Mouse (Mus musculus) kidney, postnatal 14 days (tissue): ENCODE measurements around the gene Tnfsf12.
A peak's percentile ranks its signal among the peaks of the same experiment; 100 is the strongest.

Experiments used
- DNase-seq: peaks from one replicate; pipeline ENCODE4 v3.0.0; 2022; ENCODE audit warnings: mixed read lengths

Tnfsf12 gene

DNA sequence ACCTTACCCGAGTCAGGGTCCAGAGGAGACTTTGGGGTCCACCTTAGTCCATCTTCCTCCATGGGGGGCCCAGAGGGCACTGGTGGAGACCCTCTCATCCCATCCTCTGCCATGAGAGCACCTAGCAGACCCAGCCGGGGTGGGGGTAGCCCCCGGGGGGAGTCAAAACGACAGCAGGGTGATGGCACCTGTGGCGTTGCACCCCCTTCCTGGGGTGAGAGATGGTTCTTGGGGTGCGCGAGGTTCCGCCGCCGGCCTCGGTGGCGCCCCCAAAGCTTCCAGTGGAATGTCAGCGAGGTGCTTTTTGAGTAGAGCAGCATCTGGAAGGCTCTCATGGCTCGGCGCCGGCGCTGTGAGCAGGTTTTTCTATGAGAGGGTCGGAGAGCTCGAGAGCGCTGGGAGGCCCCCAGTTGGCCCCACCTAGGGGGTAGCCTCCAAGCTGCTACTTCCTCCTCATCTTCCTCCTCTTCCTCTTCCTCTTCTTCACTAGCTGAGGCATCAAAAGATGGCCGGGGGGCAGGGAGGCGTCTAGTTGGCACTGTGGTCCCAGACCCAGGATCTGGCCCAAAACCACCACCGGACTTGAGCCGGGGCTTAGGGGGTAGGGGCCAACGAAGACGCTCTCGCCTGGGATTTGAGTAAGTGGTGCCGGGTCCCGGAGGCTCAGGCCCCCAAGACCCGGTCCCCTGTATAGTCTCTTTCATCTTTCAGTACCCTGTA lies 15.4 kb downstream of the Tnfsf12 start:
- no peak for DNase-seq

DNA sequence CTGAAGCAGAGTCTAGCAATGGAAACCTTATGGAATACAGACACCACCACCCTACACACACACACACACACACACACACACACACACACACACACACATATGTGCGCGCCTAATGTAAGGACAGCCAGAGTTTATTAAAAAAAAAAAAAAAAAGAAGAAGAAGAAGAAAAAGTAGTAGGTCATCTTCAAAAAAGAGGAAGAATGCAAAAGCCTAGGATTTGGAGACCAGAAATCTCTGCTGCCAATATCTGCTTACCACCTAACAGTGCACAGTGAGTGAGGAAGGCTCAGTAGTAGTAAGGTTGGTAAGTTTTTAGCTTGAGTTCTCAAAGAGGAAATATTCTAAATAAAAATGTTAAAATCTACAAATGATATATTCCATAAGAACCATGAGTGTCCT lies 16.5 kb downstream of the Tnfsf12 start:
- DNase-seq: no peak

DNA sequence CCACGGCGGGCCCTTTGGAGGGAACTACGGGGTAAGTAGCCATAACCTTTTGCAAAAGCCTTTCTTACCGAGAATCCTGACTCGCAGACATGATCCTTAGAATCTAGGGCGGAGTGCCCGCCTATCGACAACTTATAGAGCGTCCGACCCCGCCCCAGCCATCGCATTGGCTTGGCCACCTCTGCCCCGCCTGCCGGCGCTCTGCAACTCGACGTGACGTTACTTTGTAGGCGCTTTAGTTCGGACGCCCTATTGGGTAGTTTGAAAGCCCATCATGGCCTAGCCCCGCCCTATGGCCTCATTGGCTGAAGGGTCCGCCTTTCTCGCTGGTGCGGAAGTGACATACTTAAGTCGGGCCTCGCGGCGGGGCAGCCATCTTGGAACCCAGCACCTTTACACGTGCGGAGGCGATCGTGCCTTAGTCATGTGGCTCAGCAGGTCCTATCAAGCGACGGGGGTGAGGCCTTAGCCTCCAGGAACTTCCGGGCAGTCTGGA lies 23.4 kb downstream of the Tnfsf12 start, which contains the start of gene Eif4a1:
Eif4a1 (minus strand) TSS at position 213 of the 496 bp plus-strand sequence.
- peak; percentile 100 for DNase-seq

DNA sequence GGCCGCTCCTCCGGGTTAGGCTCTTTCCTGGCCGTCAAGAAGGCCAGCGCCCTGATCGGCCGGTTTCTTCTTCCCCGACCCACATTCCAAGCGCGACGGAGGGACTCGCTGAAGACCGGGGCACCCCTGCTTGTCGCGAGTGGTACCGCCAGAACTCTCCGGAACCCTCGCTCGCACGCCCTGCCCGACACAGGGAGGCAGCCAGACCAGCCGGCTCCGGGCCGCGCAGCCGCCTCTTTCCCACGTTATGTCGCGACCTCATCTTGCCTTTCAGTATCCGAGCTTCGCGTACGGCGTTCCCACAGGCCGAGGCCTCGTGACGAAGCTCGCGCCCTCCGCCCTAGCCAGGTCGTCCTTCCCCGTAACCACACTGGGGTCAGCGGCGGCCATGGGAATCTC lies 23.9 kb downstream of the Tnfsf12 start:
- no peak for DNase-seq

DNA sequence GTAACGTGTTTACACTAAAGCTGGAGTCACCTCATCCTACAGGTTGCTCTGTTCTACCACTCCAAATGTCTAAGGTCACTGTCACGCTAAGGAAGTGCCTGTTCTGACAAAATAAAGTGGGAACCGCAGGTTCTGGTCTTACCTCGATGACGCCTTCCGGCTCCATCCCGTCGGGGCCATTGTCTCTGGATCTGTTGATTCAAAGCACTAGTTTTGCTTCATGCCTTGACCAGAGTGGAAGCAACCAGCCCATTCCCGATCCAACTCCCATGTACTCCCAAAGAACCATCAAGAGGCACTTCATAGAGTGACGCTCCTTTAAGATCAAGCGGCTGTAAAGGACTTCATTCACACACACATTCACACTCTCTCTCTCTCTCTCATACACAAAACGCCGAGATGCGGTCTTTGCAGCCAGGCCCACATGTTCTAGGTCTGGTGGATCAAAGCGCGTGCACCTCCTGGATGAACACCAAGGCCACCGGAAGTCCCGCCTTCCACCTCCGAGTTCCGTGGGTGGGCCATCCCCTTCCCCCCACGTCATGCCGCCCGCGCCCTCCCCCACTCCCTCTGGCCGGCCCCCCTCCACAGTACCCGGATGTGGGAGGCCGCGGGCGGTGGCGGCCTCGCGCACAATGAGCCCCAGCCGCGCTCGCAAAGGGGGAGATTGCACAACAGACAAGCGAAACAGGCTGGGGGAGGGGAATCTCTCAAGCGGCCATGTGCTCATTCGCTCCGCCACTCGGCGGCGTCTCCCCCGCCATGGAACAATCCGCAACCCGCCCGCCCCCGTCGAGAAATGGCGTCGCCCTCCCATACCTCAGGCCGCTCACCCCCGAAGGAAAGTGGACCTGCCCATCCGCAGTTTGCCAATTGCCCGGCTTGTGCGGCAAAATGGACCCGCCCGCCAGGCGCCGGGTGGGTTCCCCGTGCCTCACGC lies 24.6 kb downstream of the Tnfsf12 start:
- peak; percentile 96 for DNase-seq

DNA sequence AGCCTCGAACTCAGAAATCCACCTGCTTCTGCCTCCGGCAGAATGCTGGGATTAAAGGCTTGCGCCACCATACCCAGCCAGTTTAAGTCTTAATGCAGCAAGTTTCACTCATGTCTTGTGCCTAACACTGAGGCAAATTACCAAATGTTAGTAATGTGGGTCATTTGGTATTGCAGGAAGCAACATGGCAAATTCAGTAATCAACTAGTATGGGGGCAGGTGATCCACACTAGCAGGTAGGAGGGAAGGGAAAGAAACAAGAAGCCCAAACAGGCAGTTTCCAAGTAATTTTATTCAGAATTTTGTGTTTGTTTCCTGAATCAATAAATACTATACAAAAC lies 29.0 kb downstream of the Tnfsf12 start:
- DNase-seq: no peak

DNA sequence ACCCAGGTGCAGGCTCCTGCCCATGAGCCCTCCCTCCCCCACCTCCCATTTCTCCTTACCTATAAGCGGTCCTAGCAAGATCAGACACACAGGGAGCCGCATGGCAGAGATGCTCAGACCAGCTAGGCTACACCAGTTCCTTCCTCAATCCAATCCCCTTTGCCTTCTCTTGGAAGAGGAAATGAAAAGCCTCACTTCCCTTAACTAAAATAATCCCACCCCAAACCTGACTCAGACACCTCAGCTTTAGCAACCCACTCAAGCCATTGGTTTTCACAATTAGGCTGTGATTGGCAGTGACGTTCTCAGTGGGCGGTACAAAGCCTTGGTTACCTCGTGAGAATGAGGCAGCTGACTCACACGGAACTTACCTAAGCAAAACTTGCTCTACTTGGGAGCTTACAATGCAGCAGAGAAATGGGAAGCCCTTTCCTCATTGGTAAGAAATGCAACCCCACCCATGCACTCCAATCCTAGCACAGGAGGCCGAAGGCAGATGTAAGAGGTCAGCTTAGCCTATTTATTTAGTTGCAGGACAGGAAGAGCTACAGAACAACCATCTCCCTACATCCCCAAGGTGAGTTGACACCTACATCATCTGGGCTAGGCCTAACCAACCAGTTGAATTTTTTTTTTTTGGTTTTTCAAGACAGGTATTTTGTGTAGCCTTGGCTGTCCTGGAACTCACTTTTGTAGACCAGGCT lies 29.5 kb downstream of the Tnfsf12 start, which contains the start of gene Cd68:
Cd68 (minus strand) TSS at position 193 of the 704 bp plus-strand sequence.
- no peak for DNase-seq

DNA sequence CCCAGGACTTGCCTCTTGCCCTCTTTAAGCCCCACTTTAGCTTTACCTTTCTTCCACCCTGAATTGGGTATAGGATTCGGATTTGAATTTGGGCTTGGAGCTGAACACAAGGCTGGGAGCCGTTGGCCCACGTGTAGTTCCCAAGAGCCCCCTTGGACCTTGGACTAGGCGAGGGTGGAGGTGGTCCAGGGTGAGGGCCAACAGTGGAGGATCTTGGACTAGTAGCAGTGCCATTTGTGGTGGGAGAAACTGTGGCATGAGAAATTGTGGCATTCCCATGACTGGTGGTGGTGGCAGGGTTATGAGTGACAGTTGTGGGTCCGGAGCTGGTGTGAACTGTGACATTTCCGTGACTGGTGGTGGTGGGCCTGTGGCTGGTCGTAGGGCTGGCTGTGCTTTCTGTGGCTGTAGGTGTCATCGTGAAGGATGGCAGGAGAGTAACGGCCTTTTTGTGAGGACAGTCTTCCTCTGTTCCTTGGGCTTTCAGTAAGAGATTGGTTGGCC lies 30.1 kb downstream of the Tnfsf12 start:
- DNase-seq: no peak

DNA sequence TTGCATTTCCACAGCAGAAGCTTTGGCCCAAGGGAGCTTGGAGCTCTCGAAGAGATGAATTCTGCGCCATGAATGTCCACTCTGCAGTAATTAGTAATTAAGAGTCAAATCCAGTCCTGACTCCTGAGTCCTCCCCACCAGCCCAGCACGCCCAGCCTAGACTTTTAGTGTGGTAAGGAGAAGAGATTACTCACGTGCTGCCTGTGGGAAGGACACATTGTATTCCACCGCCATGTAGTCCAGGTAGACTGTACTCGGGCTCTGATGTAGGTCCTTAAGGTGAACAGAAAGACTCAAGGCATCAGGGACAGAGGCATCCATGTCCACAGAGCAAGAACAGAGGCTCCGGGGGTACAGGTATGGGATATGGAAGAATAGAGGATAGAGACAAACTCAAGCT lies 30.8 kb downstream of the Tnfsf12 start:
- no peak for DNase-seq

DNA sequence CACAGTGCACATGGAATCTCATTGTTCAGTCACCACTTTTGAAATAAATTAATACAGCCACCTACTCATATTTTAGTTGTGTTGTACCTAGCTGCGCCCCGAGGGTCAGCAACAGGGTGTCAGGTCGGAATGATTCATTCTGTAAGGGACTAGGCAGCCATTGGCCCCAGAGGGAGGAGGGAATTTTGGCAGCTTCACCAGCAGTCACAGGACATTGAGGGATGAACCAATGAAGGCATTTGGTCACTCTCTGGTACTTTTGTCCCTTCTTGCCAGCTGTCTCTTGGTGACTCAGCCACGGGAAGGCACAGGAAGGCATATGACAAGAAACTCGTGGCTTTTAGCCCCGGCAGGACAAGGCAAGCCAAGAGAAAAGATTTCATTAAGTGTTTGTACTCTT lies 31.9 kb downstream of the Tnfsf12 start:
- DNase-seq: no peak

DNA sequence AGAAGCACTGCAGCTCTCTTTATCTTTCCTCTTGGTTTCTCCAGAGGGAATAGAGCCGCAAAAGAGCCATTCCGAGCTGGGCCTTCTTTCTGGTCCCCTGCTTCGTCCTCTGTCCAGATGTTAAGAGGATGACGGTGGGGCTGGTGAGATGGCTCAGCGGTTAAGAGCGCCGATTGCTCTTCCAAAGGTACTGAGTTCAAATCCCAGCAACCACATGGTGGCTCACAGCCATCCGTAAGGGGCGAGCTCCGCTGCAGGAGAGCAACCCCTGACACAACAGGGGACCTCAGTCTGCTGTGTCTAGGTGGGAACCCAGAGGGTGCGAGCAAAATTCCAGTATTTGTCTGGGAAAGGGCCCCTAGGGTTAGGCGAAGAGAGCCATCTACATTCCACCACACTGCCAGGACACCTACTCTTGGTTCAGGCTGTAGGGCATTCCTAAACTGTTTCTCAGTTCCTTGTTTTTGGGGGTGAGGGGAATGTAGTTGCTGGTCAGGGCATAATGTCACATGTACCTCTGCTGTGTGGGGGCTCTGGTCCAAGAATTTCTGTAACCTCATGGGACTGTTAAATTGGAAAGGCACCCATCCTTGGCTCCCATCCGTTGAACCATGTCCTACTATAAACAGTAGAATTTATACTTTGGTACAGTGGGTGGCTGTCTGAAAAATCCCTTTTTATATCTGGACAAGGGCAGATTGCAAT lies 32.5 kb downstream of the Tnfsf12 start:
- DNase-seq: no peak

DNA sequence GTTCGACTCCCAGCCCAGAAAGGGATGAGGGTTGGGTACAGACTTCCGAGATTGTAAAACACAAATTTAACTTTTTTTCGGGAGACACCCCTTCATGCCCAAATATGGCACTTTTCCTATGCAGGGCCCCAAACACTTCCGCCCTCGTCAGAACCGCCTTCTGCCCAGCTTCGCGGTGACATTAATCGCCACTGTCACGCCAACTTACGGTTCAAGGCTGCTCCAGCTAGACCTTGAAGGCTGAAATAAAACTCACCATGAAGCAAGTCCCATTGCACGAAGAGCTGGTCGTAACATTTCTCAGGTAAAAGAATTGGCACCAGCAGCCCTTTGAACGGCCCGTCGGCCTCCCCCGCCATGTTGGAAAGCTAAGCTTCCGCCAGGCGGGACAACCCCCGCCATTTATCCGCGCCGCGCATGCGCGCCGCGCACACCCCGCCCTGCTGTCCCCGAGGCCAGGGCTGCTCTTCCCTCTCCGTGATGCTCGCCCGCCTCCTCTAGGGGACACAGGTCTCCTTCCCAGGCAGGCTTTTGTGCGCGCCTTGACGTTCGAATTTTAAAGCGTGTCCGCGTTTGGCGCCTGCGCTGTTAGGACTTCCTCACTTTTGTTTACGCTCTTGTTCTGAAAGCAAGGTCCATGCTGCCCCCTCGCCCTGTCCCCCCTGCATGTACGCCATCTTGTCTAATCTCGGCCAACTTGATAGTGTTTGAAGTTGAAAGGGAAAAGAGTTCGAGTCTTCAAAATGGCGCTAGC lies 33.3 kb downstream of the Tnfsf12 start, which contains the start of gene Mpdu1:
Mpdu1 (minus strand) TSS at position 430 of the 754 bp plus-strand sequence.
- peak; percentile 96 for DNase-seq

DNA sequence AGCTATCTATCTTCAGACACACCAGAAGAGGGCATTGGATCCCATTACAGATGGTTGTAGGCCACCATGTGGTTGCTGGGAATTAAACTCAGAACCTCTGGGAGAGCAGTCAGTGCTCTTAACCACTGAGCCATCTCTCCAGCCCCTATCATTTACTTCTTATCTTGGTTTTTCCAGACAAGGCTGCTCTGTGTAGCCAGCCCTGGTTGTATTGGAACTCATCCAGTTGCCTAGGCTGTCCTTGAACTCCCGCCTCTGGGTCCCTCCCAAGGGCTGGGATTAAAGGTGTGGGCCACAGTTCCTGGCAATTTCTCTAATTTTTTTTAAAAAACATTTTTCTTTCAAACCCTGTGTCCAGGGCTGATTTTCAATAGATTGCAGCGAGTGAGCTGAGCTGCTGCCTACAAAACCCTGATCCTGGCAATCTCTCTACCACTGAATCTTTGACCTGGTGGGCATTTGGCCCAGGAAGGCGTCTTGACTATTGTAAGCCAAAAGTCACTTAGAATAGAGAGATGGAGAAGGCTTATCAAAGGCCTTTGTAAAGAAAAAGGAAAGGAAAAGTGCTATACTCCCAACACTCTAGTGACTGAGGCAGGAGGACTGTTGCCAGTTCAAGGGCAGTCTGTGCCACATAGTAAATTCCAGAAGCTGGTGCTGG lies 34.3 kb downstream of the Tnfsf12 start:
- peak; percentile 33 for DNase-seq

DNA sequence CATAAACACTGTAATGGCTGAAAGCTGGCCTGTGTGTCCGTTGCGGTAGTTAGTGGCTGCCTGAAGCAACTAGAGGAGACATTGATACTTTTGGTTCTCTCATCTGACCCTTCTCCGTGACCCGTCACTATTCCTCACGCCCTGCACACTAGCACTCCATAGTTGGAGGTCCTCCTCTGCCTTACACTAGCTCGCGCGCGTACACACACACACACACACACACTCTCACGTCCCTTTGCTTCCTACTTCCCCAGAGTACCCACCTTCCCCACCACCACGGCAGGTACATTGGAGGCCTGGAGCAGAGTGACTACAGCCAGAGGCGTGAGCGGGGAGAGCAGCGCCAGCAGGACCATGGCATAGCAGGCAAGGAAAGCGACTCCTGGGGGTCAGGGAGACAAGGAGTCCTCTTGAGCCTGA lies 38.2 kb downstream of the Tnfsf12 start:
- DNase-seq: no peak

DNA sequence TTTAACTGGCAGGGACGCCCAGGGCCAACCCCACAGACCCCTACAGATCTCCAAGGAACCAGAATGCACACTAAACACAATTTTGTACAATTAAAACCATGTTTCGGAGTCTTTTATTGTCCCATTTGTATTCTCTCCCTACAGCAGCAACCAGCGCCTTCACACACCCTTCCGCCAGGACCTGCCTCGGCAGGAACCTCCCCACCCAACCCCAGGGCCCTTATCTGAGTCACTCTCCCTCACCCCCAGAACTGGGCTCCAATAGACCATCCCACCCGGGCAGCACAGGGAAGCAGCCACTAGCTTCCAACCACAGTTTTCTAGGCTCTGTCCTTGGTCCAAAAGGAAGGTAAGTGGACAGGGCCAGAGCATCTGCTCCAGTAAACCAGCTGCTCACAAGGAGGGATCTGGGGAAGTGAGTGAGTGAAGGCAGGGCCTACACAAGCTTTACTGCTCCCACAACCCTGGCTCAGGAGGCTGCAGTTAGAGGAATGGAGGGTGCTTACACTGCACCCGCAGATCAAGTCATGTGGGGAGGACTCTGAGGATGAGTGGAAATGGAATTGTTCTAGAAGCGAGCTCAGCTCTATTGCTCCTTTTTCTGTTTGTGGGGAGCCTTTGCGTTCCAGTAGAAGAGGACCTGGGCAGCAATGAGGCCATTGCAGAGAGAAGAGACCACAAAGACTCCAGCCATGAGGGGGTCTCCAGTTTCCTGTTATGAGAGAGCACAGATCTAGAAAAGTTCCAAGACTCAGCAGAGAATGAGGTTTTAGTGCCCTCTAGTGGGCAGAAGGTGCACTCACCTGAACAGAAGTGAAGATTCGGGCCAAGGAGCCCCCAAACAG lies 38.8 kb downstream of the Tnfsf12 start:
- DNase-seq: peak; percentile 48

DNA sequence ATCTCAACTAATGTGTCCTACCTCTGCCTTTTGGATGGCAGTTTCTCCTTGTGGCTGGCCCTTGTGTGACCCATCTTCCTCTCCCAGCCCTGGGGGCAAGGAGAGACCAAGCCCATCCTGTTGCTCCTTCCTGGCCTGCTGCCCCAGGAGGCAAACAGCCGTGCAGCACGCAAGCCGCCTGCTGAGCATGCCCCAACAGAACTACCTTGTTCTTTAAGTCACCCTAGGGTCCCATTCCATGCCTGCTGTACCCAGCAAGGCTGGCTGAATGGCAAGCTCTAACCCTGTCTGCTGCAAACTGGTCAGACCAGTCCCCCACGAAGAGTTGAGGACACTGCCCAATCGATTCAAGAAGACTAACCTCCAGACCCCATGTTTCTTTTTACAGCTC lies 39.6 kb downstream of the Tnfsf12 start:
- DNase-seq: no peak

DNA sequence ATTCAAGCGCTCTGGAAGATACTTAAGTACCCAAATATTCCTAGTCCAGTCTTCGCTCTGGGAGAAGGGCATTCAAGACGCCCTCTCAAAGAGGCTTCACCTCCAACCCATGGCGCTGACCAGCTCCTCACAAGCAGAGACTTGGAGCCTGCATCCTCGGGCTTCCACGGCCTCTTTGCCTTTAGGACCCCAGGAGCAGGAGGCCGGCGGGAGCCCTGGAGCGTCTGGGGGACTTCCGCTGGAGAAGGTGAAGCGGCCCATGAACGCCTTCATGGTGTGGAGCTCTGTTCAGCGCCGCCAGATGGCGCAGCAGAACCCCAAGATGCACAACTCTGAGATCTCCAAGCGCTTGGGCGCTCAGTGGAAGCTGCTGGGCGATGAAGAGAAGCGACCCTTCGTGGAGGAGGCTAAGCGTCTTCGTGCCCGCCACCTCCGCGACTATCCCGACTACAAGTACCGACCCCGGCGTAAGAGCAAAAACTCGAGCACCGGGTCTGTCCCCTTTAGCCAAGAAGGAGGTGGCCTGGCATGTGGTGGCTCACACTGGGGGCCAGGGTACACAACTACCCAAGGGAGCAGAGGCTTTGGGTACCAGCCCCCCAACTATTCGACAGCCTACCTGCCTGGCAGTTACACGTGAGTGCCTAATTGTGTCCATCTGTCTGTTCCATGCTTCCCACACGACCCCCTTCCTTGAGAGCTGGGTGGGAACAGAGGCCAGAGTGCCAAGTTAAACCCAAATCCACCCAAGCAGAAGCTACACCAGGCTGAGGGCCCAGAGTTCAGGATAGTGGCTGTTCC lies 40.2 kb downstream of the Tnfsf12 start, which contains the start of gene Sox15:
Sox15 (plus strand) TSS at position 51 of the 801 bp plus-strand sequence.
- DNase-seq: peak; percentile 83

DNA sequence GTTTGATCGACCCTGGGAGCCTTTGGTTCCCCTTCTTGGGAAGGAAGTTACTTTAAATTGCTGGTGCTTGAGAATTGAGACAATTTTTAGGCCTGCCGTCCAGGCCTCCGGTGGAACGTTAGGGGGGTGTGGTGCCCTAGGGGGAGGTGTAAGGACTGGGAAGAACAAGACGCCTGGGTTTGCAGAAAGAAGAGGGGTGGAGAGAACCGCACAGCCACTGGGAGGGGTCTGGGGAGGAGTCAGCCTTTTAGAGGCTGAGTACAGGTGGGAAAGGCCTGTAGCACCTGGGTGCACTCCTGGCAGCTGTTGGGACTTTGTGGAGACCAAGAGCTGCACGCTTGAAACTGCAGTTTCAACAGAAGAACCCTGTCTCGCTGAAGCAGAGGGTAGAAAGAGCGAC lies 40.9 kb downstream of the Tnfsf12 start:
- DNase-seq: no peak

DNA sequence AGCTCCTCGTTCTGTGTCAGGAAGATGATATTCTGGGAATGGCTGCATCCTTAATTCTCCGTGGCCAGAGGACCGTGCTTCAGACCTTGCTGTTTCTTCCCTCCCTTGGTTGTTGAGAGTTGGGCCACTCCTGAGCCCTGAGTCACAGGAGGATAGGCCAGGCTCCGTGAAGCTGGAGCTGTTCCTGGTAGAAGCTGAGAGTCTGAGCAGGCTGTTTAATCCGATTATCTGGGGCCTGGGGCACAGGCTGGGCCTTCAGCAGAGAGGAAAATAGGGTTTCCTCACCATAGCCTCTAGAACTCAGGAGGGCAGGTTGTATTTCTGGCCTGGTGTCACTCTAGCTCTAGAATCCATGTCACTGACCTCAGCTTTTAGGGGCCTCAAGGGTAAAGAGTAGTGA lies 42.2 kb downstream of the Tnfsf12 start:
- DNase-seq: no peak
